Mouse (Mus musculus) spleen, embryonic (tissue): Measurements from ENCODE around the gene Acr.

Source experiments
- CTCF ChIA-PET: fragments of 350-600 bp; sonication (Branson Sonifier 250); formaldehyde crosslinking; loops from one replicate; lab custom pipeline; 2022; lab: Charles Lee

The Acr gene

GRCm38 (mm10) chr15:89622312-89622958 lies 54.3 kb downstream of the Acr start:
- CTCF ChIA-PET: no interaction called here

- CTCF ChIA-PET: no interaction called here
These were observed 55.0 kb downstream of the Acr start for GRCm38 (mm10) chr15:89622959-89623625.

DNA sequence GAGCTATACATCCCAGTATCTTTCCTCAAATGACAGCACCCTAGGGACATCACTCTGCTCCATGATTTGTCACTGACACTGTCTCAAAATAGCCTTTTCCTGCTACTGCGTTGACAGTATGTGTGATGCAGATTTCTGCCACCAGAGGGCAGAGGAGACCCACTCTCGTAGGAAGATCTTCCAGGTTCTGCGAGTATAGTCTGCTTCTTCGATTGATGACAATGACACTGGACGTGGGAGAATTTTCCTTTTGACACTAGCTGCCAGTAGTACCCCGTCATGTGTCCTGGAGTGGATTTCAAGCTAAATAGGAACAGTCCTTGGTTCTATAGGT lies 55.5 kb downstream of the Acr start:
- CTCF ChIA-PET: no interaction called here
